Mouse (Mus musculus): Measurements from ENCODE around the gene Ung.

Gene Ung

GRCm38 (mm10) chr5:114130698-114131520 lies 723 bp downstream of the Ung start:
- peak; percentile 93 for ATAC-seq (ENCODE audit: low TSS enrichment)

- no peak for ATAC-seq (ENCODE audit: low TSS enrichment)
These were observed 1.3 kb downstream of the Ung start for GRCm38 (mm10) chr5:114131521-114131840.

DNA sequence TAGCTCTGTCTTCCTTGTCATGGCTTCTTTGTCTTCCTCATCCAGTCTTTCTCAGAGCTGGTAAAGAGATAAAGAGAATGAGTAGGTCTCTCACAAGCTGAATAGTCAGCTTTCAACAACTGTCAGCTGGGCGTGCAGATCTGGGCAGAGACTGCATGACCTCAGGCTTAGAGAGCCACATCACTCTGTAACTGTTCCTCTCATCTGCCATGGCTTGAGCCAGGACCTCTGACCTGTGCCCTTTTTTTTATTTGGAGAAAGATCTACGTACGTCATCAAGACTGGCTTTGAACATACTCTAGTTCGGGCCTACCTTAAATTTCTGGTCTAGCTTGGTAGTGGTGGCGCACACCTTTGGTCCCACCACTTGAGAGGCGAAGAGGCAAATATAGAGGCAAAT lies 2.7 kb downstream of the Ung start:
- ATAC-seq (ENCODE audit: low TSS enrichment): no peak

- ATAC-seq (ENCODE audit: low TSS enrichment): no peak
These were observed 3.9 kb downstream of the Ung start for GRCm38 (mm10) chr5:114134091-114134534.

DNA sequence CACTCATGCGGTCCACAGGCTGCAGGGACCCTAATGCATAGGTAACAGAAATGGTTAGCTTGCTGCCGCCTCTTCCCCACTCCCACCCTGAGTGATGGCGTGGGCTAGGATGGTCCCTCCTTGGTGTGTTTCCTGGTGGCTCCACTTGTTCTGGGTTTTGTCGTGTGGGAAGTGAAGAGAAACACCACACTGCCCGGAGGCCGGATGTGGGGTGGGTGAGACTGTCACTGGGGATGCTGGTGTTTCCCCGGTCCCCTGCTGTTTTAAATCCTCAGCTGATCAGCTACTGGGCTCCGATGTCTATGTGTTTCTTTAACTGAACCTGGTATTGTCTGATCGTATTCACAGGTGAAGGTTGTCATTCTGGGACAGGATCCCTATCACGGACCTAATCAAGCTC lies 5.3 kb downstream of the Ung start:
- no peak for ATAC-seq (ENCODE audit: low TSS enrichment)

- no peak for ATAC-seq (ENCODE audit: low TSS enrichment)
These were observed 7.5 kb downstream of the Ung start for GRCm38 (mm10) chr5:114137481-114138276.

DNA sequence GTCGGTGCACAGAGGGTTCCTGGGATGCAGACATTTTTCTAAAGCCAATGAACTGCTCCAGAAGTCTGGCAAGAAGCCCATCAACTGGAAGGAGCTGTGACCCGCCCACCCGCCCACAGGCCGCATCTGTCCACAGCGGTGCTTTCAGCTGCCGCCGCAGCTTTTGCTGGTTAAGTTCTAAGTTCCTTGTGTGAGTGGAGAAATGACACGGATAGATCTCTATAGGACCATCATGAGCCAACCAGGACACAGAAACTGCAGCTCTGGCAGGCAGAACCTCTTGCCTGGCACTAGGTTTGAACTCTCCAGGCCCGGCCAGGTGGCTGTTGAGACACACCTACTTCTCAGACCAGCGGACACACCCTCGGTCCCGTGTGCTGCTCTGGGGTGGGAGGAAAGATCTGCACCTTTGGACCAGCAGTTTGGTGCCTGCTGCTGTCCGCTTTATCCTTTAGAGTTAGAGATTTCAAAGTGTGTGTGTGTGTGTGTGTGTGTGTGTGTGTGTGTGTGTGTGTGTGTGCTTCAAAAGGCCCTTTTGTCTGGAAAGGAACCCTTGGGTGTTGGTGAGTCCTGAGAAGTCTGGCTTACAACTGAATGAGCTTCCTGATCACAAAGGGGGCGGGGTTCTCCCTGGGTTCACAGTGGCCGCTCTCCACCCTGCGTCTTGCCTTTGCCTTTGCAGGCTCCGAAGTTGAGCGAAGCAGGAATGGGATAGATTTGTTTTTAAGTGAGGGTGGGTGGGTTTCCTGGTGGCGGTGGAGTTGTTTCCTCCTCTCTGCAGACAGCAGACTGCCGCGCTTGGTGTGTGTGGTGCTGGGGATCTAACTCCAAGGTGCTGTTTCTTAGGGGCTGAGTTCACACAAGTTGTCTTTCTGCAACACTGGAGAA lies 8.3 kb downstream of the Ung start:
- no peak for ATAC-seq (ENCODE audit: low TSS enrichment)

DNA sequence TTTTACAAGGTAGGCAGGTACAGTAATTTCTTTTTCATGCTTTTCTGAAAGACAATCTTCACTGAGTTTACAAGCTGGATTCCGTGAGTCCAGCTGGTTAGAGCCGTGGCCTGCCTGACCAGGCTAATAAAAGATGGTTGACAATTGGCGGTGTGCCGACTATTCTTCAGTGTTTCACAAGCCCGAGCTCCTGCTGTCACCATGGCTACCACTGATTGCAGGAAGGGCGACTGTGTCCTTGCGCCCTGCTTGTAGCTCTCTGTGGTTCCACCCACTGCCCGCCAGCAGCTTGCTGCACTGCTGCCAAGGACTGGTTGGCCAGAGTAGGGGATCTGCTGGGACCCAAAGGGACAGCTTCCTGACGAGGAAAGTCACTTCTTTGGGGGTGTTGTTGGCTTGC lies 9.0 kb downstream of the Ung start:
- peak; percentile 85 for ATAC-seq (ENCODE audit: low TSS enrichment)

- no peak for ATAC-seq (ENCODE audit: low TSS enrichment)
These were observed 16.1 kb downstream of the Ung start, which contains the start of gene Acacb for GRCm38 (mm10) chr5:114146028-114146888. TSS of gene Acacb (plus strand) at chr5:114146535.

DNA sequence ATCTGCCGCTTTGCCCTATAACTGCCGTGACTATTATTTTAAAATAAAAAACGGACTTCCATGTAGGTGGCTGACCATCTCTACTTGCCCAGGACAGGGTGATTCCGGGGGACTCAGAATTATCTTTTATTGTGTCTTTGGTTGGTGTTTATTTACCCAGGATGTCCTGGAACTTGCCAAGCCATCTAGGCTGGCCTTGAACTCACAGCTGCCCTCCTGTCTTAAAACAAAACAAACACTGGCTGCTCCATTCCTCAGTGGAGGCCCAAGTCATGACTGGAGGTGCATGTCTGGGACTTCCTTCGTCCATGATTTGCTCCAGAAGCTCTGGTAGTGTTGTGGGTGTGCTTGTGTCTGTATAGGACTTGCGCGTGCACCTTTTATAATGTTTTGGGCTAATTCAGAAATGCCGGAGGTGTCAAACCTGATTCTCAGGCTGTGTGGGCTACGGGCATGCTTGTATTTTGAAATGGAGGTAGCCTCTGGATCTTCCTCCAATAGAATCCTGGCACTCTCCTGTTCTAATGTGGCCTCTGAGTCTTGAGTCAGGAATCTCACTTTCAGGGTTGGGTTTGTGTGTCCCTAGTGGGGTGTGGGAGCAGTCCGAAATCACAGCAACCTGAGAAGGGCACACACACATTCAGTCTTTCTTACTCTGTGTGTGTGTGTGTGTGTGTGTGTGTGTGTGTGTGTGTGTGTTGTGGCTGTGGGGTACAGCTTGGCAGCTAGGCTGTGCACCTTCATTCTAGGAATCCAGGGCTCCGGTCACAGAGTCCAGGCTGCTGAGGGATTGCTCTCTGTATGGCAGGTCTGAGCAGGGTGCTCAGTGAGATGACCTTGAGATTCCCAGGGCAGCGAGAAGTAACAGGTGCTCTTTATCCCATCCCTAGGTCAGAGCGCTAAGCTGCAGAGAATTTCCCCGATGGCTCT lies 17.1 kb downstream of the Ung start:
- ATAC-seq (ENCODE audit: low TSS enrichment): no peak

GRCm38 (mm10) chr5:114152359-114153092 lies 22.3 kb downstream of the Ung start:
- ATAC-seq (ENCODE audit: low TSS enrichment): no peak

DNA sequence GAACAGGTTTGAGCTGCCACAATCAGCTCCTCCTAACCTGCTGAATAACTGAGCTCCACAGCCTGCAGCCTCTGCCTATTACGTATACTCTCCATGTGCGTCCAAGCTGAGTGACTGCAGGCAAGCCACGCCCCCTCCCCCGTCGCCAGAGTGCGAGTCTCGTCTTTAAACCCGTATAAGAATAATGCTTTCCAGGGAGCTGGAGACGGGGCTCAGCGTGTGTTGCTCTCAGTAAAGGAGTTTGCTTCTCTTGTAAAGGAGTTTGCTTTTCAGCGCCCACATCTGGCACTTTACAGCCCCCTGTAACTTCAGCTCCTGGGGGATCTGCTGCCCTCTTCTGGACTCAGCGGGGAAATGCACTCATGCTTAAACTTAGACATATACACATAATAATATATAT lies 23.3 kb downstream of the Ung start:
- ATAC-seq (ENCODE audit: low TSS enrichment): no peak

DNA sequence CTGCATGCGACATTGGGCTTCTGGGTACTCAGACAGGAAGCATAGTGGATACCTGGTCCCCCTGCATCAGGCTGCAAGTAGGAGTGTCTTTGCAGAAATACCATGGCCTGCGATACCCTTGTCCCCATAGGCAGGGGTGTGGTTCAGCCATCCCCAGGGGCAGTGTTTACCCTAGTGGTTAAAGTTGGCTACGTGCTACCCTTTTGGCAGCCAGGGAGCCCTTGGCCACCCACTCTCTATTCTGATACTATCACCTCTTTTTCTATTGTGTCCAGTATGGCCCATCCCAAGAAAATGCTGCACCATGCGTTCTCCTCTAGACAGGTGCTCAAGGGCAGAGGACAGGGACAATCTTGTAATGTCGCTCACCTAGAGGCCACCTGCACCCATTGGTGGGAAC lies 24.6 kb downstream of the Ung start:
- ATAC-seq (ENCODE audit: low TSS enrichment): no peak

GRCm38 (mm10) chr5:114155168-114155933 lies 25.2 kb downstream of the Ung start:
- ATAC-seq (ENCODE audit: low TSS enrichment): no peak

- ATAC-seq (ENCODE audit: low TSS enrichment): no peak
These were observed 27.1 kb downstream of the Ung start for GRCm38 (mm10) chr5:114157236-114157635.

- ATAC-seq (ENCODE audit: low TSS enrichment): no peak
These were observed 31.2 kb downstream of the Ung start for GRCm38 (mm10) chr5:114161424-114161823.

- ATAC-seq (ENCODE audit: low TSS enrichment): no peak
These were observed 32.1 kb downstream of the Ung start for GRCm38 (mm10) chr5:114162106-114162815.

Data from frontal cortex, adult (tissue).